Mouse (Mus musculus): ENCODE data around the gene Fut8. TPM values are rescaled to one million over a fixed set of nuclear protein-coding genes. Genes with fewer than 3 reads are reported as not detected.

Fut8 gene
- polyA plus RNA-seq, 1 experiment from 2014 or later, result 27.7 TPM

GRCm38 (mm10) chr12:77498153-77498552 lies 260.2 kb downstream of the Fut8 start:
- H3K4me1 ChIP-seq (ENCODE audit: control insufficient read depth, insufficient read depth, low read length), result no peaks in the 10 kb centered on the region
- no peak overlapping the region for H3K4me2 ChIP-seq (ENCODE audit: low read depth, low read length)
- H3K27me3 ChIP-seq (ENCODE audit: control insufficient read depth, insufficient read depth, low read length), result no peaks in the 10 kb centered on the region
- H3K27ac ChIP-seq (replicated peaks; ENCODE audit: low read depth, low read length), result no peak overlapping the region
- no peak overlapping the region for H3K4me3 ChIP-seq (ENCODE audit: low read depth, low read length)
- DNase-seq (ENCODE audit: low spot score) (no peak), ATAC-seq (replicated peaks; ENCODE audit: insufficient number of reproducible peaks, low FRiP score, low TSS enrichment, low read depth) (no peak)
- H3K9ac ChIP-seq (replicated peaks; ENCODE audit: low read length), result no peak overlapping the region
- H3K9me3 ChIP-seq (replicated peaks; ENCODE audit: control insufficient read depth, low read length), result no peaks in the 10 kb centered on the region
- WGBS, result 66% methylated on average over 2 of the region's 2 CpGs
- H3K36me3 ChIP-seq (replicated peaks; ENCODE audit: control insufficient read depth, insufficient read depth, low read depth, low read length), result no peaks in the 10 kb centered on the region

- no peak for DNase-seq (ENCODE audit: low spot score)
- Histone ChIP-seq H3K9me3 (replicated peaks; ENCODE audit: control insufficient read depth, low read length) (no peaks in the 10 kb centered on the region), H3K9ac (replicated peaks; ENCODE audit: low read length) (no peak overlapping the region), H3K4me3 (ENCODE audit: low read depth, low read length) (no peak overlapping the region), H3K27me3 (ENCODE audit: control insufficient read depth, insufficient read depth, low read length) (no peaks in the 10 kb centered on the region), H3K27ac (replicated peaks; ENCODE audit: low read depth, low read length) (no peak overlapping the region), H3K36me3 (replicated peaks; ENCODE audit: control insufficient read depth, insufficient read depth, low read depth, low read length) (no peaks in the 10 kb centered on the region), H3K4me1 (ENCODE audit: control insufficient read depth, insufficient read depth, low read length) (no peaks in the 10 kb centered on the region), H3K4me2 (ENCODE audit: low read depth, low read length) (no peak overlapping the region)
- no peak for ATAC-seq (replicated peaks; ENCODE audit: insufficient number of reproducible peaks, low FRiP score, low TSS enrichment, low read depth)
- WGBS, result 55% methylated on average over 5 of the region's 5 CpGs
These were observed 262.6 kb downstream of the Fut8 start for GRCm38 (mm10) chr12:77500439-77501055.

GRCm38 (mm10) chr12:77501466-77502240 lies 263.7 kb downstream of the Fut8 start:
- no peak overlapping the region for H3K27ac ChIP-seq (replicated peaks; ENCODE audit: low read depth, low read length)
- no peak overlapping the region for H3K4me3 ChIP-seq (ENCODE audit: low read depth, low read length)
- H3K36me3 ChIP-seq (replicated peaks; ENCODE audit: control insufficient read depth, insufficient read depth, low read depth, low read length), result no peaks in the 10 kb centered on the region
- H3K9me3 ChIP-seq (replicated peaks; ENCODE audit: control insufficient read depth, low read length), result no peaks in the 10 kb centered on the region
- no peak for DNase-seq (ENCODE audit: low spot score)
- H3K4me1 ChIP-seq (ENCODE audit: control insufficient read depth, insufficient read depth, low read length), result no peaks in the 10 kb centered on the region
- no peak overlapping the region for H3K9ac ChIP-seq (replicated peaks; ENCODE audit: low read length)
- ATAC-seq (replicated peaks; ENCODE audit: insufficient number of reproducible peaks, low FRiP score, low TSS enrichment, low read depth), result no peak
- no peak overlapping the region for H3K4me2 ChIP-seq (ENCODE audit: low read depth, low read length)
- WGBS, result 46% methylated on average over 7 of the region's 7 CpGs
- no peaks in the 10 kb centered on the region for H3K27me3 ChIP-seq (ENCODE audit: control insufficient read depth, insufficient read depth, low read length)

- H3K4me3 ChIP-seq (ENCODE audit: low read depth, low read length), result no peak overlapping the region
- H3K27ac ChIP-seq (replicated peaks; ENCODE audit: low read depth, low read length), result no peak overlapping the region
- 74% methylated on average over 3 of the region's 3 CpGs for WGBS
- H3K4me2 ChIP-seq (ENCODE audit: low read depth, low read length), result no peak overlapping the region
- H3K9me3 ChIP-seq (replicated peaks; ENCODE audit: control insufficient read depth, low read length), result no peaks in the 10 kb centered on the region
- H3K27me3 ChIP-seq (ENCODE audit: control insufficient read depth, insufficient read depth, low read length), result no peaks in the 10 kb centered on the region
- no peaks in the 10 kb centered on the region for H3K4me1 ChIP-seq (ENCODE audit: control insufficient read depth, insufficient read depth, low read length)
- H3K36me3 ChIP-seq (replicated peaks; ENCODE audit: control insufficient read depth, insufficient read depth, low read depth, low read length), result no peaks in the 10 kb centered on the region
- ATAC-seq (replicated peaks; ENCODE audit: insufficient number of reproducible peaks, low FRiP score, low TSS enrichment, low read depth) (no peak), DNase-seq (ENCODE audit: low spot score) (no peak)
- no peak overlapping the region for H3K9ac ChIP-seq (replicated peaks; ENCODE audit: low read length)
These were observed 264.3 kb downstream of the Fut8 start for GRCm38 (mm10) chr12:77502243-77502642.

GRCm38 (mm10) chr12:77505431-77505830 lies 267.5 kb downstream of the Fut8 start:
- WGBS, result 81% methylated on average over 2 of the region's 2 CpGs
- H3K9me3 ChIP-seq (replicated peaks; ENCODE audit: control insufficient read depth, low read length), result no peaks in the 10 kb centered on the region
- H3K9ac ChIP-seq (replicated peaks; ENCODE audit: low read length), result no peak overlapping the region
- no peaks in the 10 kb centered on the region for H3K27me3 ChIP-seq (ENCODE audit: control insufficient read depth, insufficient read depth, low read length)
- H3K4me2 ChIP-seq (ENCODE audit: low read depth, low read length), result no peak overlapping the region
- H3K4me1 ChIP-seq (ENCODE audit: control insufficient read depth, insufficient read depth, low read length), result no peaks in the 10 kb centered on the region
- ATAC-seq (replicated peaks; ENCODE audit: insufficient number of reproducible peaks, low FRiP score, low TSS enrichment, low read depth) (no peak), DNase-seq (ENCODE audit: low spot score) (no peak)
- no peak overlapping the region for H3K4me3 ChIP-seq (ENCODE audit: low read depth, low read length)
- H3K36me3 ChIP-seq (replicated peaks; ENCODE audit: control insufficient read depth, insufficient read depth, low read depth, low read length), result no peaks in the 10 kb centered on the region
- no peak overlapping the region for H3K27ac ChIP-seq (replicated peaks; ENCODE audit: low read depth, low read length)

GRCm38 (mm10) chr12:77507770-77508169 lies 269.8 kb downstream of the Fut8 start:
- Histone ChIP-seq H3K36me3 (replicated peaks; ENCODE audit: control insufficient read depth, insufficient read depth, low read depth, low read length) (no peaks in the 10 kb centered on the region), H3K4me2 (ENCODE audit: low read depth, low read length) (no peak overlapping the region), H3K9me3 (replicated peaks; ENCODE audit: control insufficient read depth, low read length) (no peaks in the 10 kb centered on the region), H3K27me3 (ENCODE audit: control insufficient read depth, insufficient read depth, low read length) (no peaks in the 10 kb centered on the region), H3K9ac (replicated peaks; ENCODE audit: low read length) (no peak overlapping the region), H3K4me3 (ENCODE audit: low read depth, low read length) (no peak overlapping the region), H3K27ac (replicated peaks; ENCODE audit: low read depth, low read length) (no peak overlapping the region), H3K4me1 (ENCODE audit: control insufficient read depth, insufficient read depth, low read length) (no peaks in the 10 kb centered on the region)
- 90% methylated on average over 24 of the region's 24 CpGs for WGBS
- DNase-seq (ENCODE audit: low spot score) (no peak), ATAC-seq (replicated peaks; ENCODE audit: insufficient number of reproducible peaks, low FRiP score, low TSS enrichment, low read depth) (0 out of 2 replicates have a peak, but pooled peaks have one; percentile 52)

GRCm38 (mm10) chr12:77510758-77511157 lies 272.8 kb downstream of the Fut8 start:
- no peak for ATAC-seq (replicated peaks; ENCODE audit: insufficient number of reproducible peaks, low FRiP score, low TSS enrichment, low read depth)
- Histone ChIP-seq H3K4me3 (ENCODE audit: low read depth, low read length) (no peak overlapping the region), H3K4me1 (ENCODE audit: control insufficient read depth, insufficient read depth, low read length) (no peaks in the 10 kb centered on the region), H3K9me3 (replicated peaks; ENCODE audit: control insufficient read depth, low read length) (no peaks in the 10 kb centered on the region), H3K27ac (replicated peaks; ENCODE audit: low read depth, low read length) (no peak overlapping the region), H3K27me3 (ENCODE audit: control insufficient read depth, insufficient read depth, low read length) (no peaks in the 10 kb centered on the region), H3K9ac (replicated peaks; ENCODE audit: low read length) (no peak overlapping the region), H3K36me3 (replicated peaks; ENCODE audit: control insufficient read depth, insufficient read depth, low read depth, low read length) (no peaks in the 10 kb centered on the region), H3K4me2 (ENCODE audit: low read depth, low read length) (no peak overlapping the region)
- no peak for DNase-seq (ENCODE audit: low spot score)
- 75% methylated on average over 7 of the region's 7 CpGs for WGBS

GRCm38 (mm10) chr12:77511206-77511605 lies 273.3 kb downstream of the Fut8 start:
- ATAC-seq (replicated peaks; ENCODE audit: insufficient number of reproducible peaks, low FRiP score, low TSS enrichment, low read depth) (no peak), DNase-seq (ENCODE audit: low spot score) (no peak)
- Histone ChIP-seq H3K4me2 (ENCODE audit: low read depth, low read length) (no peak overlapping the region), H3K27ac (replicated peaks; ENCODE audit: low read depth, low read length) (no peak overlapping the region), H3K36me3 (replicated peaks; ENCODE audit: control insufficient read depth, insufficient read depth, low read depth, low read length) (no peaks in the 10 kb centered on the region), H3K4me3 (ENCODE audit: low read depth, low read length) (no peak overlapping the region), H3K4me1 (ENCODE audit: control insufficient read depth, insufficient read depth, low read length) (no peaks in the 10 kb centered on the region), H3K27me3 (ENCODE audit: control insufficient read depth, insufficient read depth, low read length) (no peaks in the 10 kb centered on the region), H3K9me3 (replicated peaks; ENCODE audit: control insufficient read depth, low read length) (no peaks in the 10 kb centered on the region), H3K9ac (replicated peaks; ENCODE audit: low read length) (no peak overlapping the region)
- WGBS, result 75% methylated on average over 9 of the region's 9 CpGs
